Mouse (Mus musculus) retina, postnatal 7 days (tissue): ENCODE data around the gene Mroh8.
"Not testable (repeated sequence)": the region's sequence is repeated elsewhere in the genome, so short reads cannot be mapped to it uniquely, and the experiment has no call there.

Experiments
- DNase-seq: peaks from one replicate; pipeline ENCODE4 v3.0.0-alpha.2; 2012; ENCODE audit warnings: low read depth, low spot score

Mroh8 gene

GRCm38 (mm10) chr2:157198405-157198804, 80.9 kb downstream of the Mroh8 start:
- DNase-seq, result not testable (repeated sequence)

GRCm38 (mm10) chr2:157190651-157191050, 88.7 kb downstream of the Mroh8 start:
- DNase-seq, result no peak

GRCm38 (mm10) chr2:157187223-157187622, 92.1 kb downstream of the Mroh8 start:
- no peak for DNase-seq

- no peak for DNase-seq
Observed at GRCm38 (mm10) chr2:157186504-157186903, 92.8 kb downstream of the Mroh8 start.

GRCm38 (mm10) chr2:157185022-157185660, 94.2 kb downstream of the Mroh8 start:
- no peak for DNase-seq

- DNase-seq, result no peak
Observed at GRCm38 (mm10) chr2:157178167-157178566, 101.2 kb downstream of the Mroh8 start.

- no peak for DNase-seq
Observed at GRCm38 (mm10) chr2:157176248-157176647, 103.1 kb downstream of the Mroh8 start.

GRCm38 (mm10) chr2:157174416-157174815, 104.9 kb downstream of the Mroh8 start:
- no peak for DNase-seq

- DNase-seq, result no peak
Observed at GRCm38 (mm10) chr2:157173555-157173954, 105.8 kb downstream of the Mroh8 start.

GRCm38 (mm10) chr2:157172984-157173383, 106.4 kb downstream of the Mroh8 start:
- DNase-seq, result no peak

- DNase-seq, result no peak
Observed at GRCm38 (mm10) chr2:157170626-157171025, 108.7 kb downstream of the Mroh8 start.

GRCm38 (mm10) chr2:157170166-157170565, 109.2 kb downstream of the Mroh8 start:
- no peak for DNase-seq

GRCm38 (mm10) chr2:157166371-157167080, 112.8 kb downstream of the Mroh8 start:
- DNase-seq, result no peak

GRCm38 (mm10) chr2:157165312-157166224, 113.8 kb downstream of the Mroh8 start:
- not testable (repeated sequence) for DNase-seq

- DNase-seq, result no peak
Observed at GRCm38 (mm10) chr2:157164101-157164500, 115.2 kb downstream of the Mroh8 start.
